Mouse (Mus musculus) liver, embryonic 11.5 days (tissue): Measurements from ENCODE around the gene Mapk13. TPM values are rescaled to one million over a fixed set of nuclear protein-coding genes. Genes with fewer than 3 reads are reported as not detected.
"Not testable (repeated sequence)": the region's sequence is repeated elsewhere in the genome, so short reads cannot be mapped to it uniquely, and the experiment has no call there.

Experiments
- ATAC-seq: fragments of 200-750 bp; cut with Nextera tagmentation; replicated peaks from 2 replicates; pipeline ENCODE4 v1.8.0; 2017; ENCODE audit warnings: moderate number of reproducible peaks, mild to moderate bottlenecking, moderate TSS enrichment, moderate library complexity; ENCODE audit not compliant: low FRiP score
- DNase-seq: peaks from one replicate; pipeline ENCODE4 v3.0.0-alpha.2; 2017; ENCODE audit warnings: low spot score
- H3K27ac ChIP-seq: fragments of 300-500 bp; sonication (generic); 2 replicates; pipeline ENCODE4 v1.5.1; 2014; ENCODE audit warnings: mild to moderate bottlenecking, low read depth, low read length, control low read depth
- H3K27me3 ChIP-seq: fragments of 300-500 bp; sonication (generic); replicated peaks from 2 replicates; pipeline ENCODE4 v1.6.1; 2014; ENCODE audit warnings: low read length, mixed read lengths; ENCODE audit not compliant: control insufficient read depth, insufficient read depth
- H3K36me3 ChIP-seq: fragments of 300-500 bp; sonication (generic); 2 replicates; pipeline ENCODE4 v1.6.1; 2014; ENCODE audit warnings: mild to moderate bottlenecking, low read length, moderate library complexity, mixed read lengths; ENCODE audit not compliant: control insufficient read depth, insufficient read depth
- H3K4me1 ChIP-seq: fragments of 300-500 bp; sonication (generic); replicated peaks from 2 replicates; pipeline ENCODE4 v1.6.1; 2014; ENCODE audit warnings: low read length, mixed read lengths; ENCODE audit not compliant: control insufficient read depth, insufficient read depth
- H3K4me2 ChIP-seq: fragments of 300-500 bp; sonication (generic); 2 replicates; pipeline ENCODE4 v1.6.1; 2014; ENCODE audit warnings: mild to moderate bottlenecking, control low read depth, moderate library complexity
- H3K4me3 ChIP-seq: fragments of 300-500 bp; sonication (generic); 2 replicates; pipeline ENCODE4 v1.5.1; 2014; ENCODE audit warnings: low read depth, low read length, control low read depth
- H3K9ac ChIP-seq: fragments of 300-500 bp; sonication (generic); 2 replicates; pipeline ENCODE4 v1.6.1; 2014; ENCODE audit warnings: low read depth, low read length, control low read depth
- H3K9me3 ChIP-seq: fragments of 300-500 bp; sonication (generic); 2 replicates; pipeline ENCODE4 v1.6.1; 2016; ENCODE audit warnings: low read length, inconsistent platforms, mixed read lengths; ENCODE audit not compliant: control insufficient read depth
- WGBS: fragments of 180-500 bp; shearing (Covaris S2); extraction: QIAGEN DNeasy Blood & Tissue Kit; methylation state at CpG from one replicate; pipeline ENCODE4 v1.1.7; 2014; 5-methylcytosine and 5-hydroxymethylcytosine counted together
- polyA plus RNA-seq: library from polyadenylated mRNA; unstranded; fragments of >200 nt; fragmentation: Nextera tagmentation; extraction: Ambion mirVana; gene quantifications from 2 replicates; pipeline ENCODE4 v1.2.1, GENCODE M21; 2014

The Mapk13 gene
- polyA plus RNA-seq, 1 experiment from 2014 or later: 5.0 TPM

- Histone ChIP-seq H3K4me3 (no peak overlapping the region), H3K27ac (no peak overlapping the region), H3K4me1 (peaks cover 7% of the 10 kb centered on the region; the same call in 1 of the 2 replicates), H3K9me3 (no peaks in the 10 kb centered on the region), H3K27me3 (peaks cover 43% of the 10 kb centered on the region), H3K4me2 (no peak overlapping the region), H3K36me3 (no peaks in the 10 kb centered on the region), H3K9ac (no peak overlapping the region)
- 75% methylated on average over 11 of the region's 11 CpGs for WGBS
- ATAC-seq: no peak
- no peak for DNase-seq
Observed at GRCm38 (mm10) chr17:28766781-28767515, 2.1 kb upstream of the Mapk13 start.

- Histone ChIP-seq H3K4me2 (peak overlapping the region; percentile 81), H3K9ac (peak overlapping the region; percentile 40; the same call in 1 of the 2 replicates), H3K4me1 (peaks cover 7% of the 10 kb centered on the region; the same call in 1 of the 2 replicates), H3K9me3 (no peaks in the 10 kb centered on the region), H3K36me3 (no peaks in the 10 kb centered on the region), H3K4me3 (peak overlapping the region; percentile 52), H3K27ac (no peak overlapping the region), H3K27me3 (peaks cover 43% of the 10 kb centered on the region)
- 2% methylated on average over 24 of the region's 24 CpGs for WGBS
- ATAC-seq (no peak), DNase-seq (peak; percentile 42)
Observed at GRCm38 (mm10) chr17:28769875-28770421, 851 bp downstream of the Mapk13 start.

- peaks cover 7% of the 10 kb centered on the region; the same call in 1 of the 2 replicates for H3K4me1 ChIP-seq
- H3K36me3 ChIP-seq: no peaks in the 10 kb centered on the region
- H3K9me3 ChIP-seq: no peaks in the 10 kb centered on the region
- H3K27me3 ChIP-seq: peaks cover 43% of the 10 kb centered on the region
- no peak overlapping the region for H3K9ac ChIP-seq
- no peak overlapping the region for H3K4me2 ChIP-seq
- WGBS: 65% methylated on average over 5 of the region's 5 CpGs
- H3K4me3 ChIP-seq: no peak overlapping the region
- H3K27ac ChIP-seq: no peak overlapping the region
- DNase-seq: no peak
- ATAC-seq: no peak
Observed at GRCm38 (mm10) chr17:28771289-28771688, 2.2 kb downstream of the Mapk13 start.

- H3K4me2 ChIP-seq, H3K4me3 ChIP-seq, H3K9ac ChIP-seq, H3K27ac ChIP-seq, H3K4me1 ChIP-seq, DNase-seq, H3K36me3 ChIP-seq, ATAC-seq, H3K9me3 ChIP-seq: not testable (repeated sequence)
- peaks cover 26% of the 10 kb centered on the region for H3K27me3 ChIP-seq
- WGBS: 95% methylated on average over 8 of the region's 9 CpGs
Observed at GRCm38 (mm10) chr17:28774303-28774702, 5.2 kb downstream of the Mapk13 start.

- Histone ChIP-seq H3K27me3 (peaks cover 17% of the 10 kb centered on the region), H3K4me3 (no peak overlapping the region), H3K4me2 (no peak overlapping the region), H3K27ac (no peak overlapping the region), H3K36me3 (no peaks in the 10 kb centered on the region), H3K9ac (no peak overlapping the region), H3K4me1 (peaks cover under 1% of the 10 kb centered on the region; the same call in 1 of the 2 replicates), H3K9me3 (no peaks in the 10 kb centered on the region)
- DNase-seq (no peak), ATAC-seq (no peak)
- 68% methylated on average over 4 of the region's 4 CpGs for WGBS
Observed at GRCm38 (mm10) chr17:28775161-28775560, 6.1 kb downstream of the Mapk13 start.

GRCm38 (mm10) chr17:28776817-28777216 is 7.7 kb downstream of the Mapk13 start:
- Histone ChIP-seq H3K4me1 (peaks cover 4% of the 10 kb centered on the region; the same call in 1 of the 2 replicates), H3K27ac (no peak overlapping the region), H3K36me3 (no peaks in the 10 kb centered on the region), H3K9me3 (no peaks in the 10 kb centered on the region), H3K4me3 (no peak overlapping the region), H3K9ac (no peak overlapping the region), H3K27me3 (peaks cover 5% of the 10 kb centered on the region; the same call in 1 of the 2 replicates), H3K4me2 (no peak overlapping the region)
- ATAC-seq (no peak), DNase-seq (no peak)
- WGBS: 68% methylated on average over 3 of the region's 3 CpGs

GRCm38 (mm10) chr17:28777231-28778005 is 8.3 kb downstream of the Mapk13 start:
- 0 out of 2 replicates have a peak, but pooled peaks cover 5% of the 10 kb centered on the region for H3K27me3 ChIP-seq
- H3K36me3 ChIP-seq: no peaks in the 10 kb centered on the region
- DNase-seq (no peak), ATAC-seq (no peak)
- H3K4me1 ChIP-seq: peaks cover 4% of the 10 kb centered on the region; the same call in 1 of the 2 replicates
- no peak overlapping the region for H3K27ac ChIP-seq
- no peak overlapping the region for H3K4me2 ChIP-seq
- H3K4me3 ChIP-seq: no peak overlapping the region
- H3K9me3 ChIP-seq: no peaks in the 10 kb centered on the region
- WGBS: 79% methylated on average over 16 of the region's 16 CpGs
- no peak overlapping the region for H3K9ac ChIP-seq

GRCm38 (mm10) chr17:28779735-28780134 is 10.6 kb downstream of the Mapk13 start:
- Histone ChIP-seq H3K9ac (no peak overlapping the region), H3K4me1 (peaks cover 4% of the 10 kb centered on the region; the same call in 1 of the 2 replicates), H3K27ac (no peak overlapping the region), H3K27me3 (0 out of 2 replicates have a peak, but pooled peaks cover 5% of the 10 kb centered on the region), H3K9me3 (no peaks in the 10 kb centered on the region), H3K4me2 (no peak overlapping the region), H3K4me3 (no peak overlapping the region), H3K36me3 (no peaks in the 10 kb centered on the region)
- 85% methylated on average over 3 of the region's 3 CpGs for WGBS
- no peak for DNase-seq
- ATAC-seq: no peak
